In the genomic region with DNA sequence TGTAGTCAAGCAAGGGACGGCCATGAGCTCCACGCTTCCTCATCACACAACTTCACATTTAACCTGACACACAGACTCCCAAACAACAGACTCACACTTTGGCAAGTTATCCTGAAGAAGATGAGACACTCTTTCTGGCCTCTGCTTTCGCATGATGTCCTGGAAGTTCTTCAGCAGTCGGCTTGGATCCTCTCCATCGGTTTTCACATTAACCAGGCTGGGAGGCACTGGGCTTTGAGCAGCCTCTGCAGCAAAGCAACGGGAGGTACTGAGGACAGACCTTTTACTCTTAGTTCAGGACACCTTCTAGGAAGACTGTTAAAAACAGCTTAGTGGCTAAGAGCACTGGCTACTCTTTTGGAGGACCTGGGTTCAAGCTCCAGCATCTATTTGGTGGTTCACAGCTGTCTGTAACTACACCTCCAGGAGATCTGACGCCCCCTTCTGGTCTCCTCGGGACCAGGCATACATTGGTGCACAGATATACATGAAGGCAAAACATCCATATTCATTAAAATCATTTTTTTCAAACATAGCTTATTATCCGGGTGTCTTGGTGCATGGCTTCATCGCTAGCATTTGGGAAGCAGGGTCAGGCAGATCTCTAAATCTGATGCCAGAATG, we compare ENCODE assay signal across 19 mouse cellular contexts. TPM values are rescaled to one million over a fixed set of nuclear protein-coding genes. Genes with fewer than 3 reads are reported as not detected.
DNase-seq lines count a peak whose midpoint lies in the region; ATAC-seq and TF ChIP-seq lines count a peak whose summit lies in the region.
"Had no signal": no experiment of that assay in that cellular context is flagged by ENCODE, and none has a peak within 500 bp of the region (broad histone marks: within the 10 kb centered on the region; RNA-seq: fewer than 3 reads in every experiment).

No protein-coding gene starts in this region.

- intact Hi-C loops in gastrocnemius, adult 2 months (cut with DNase I) = no loop called here

- 50% methylated on average over 10 of the region's 10 CpGs for WGBS in liver, adult 2 months
- 85% methylated on average over 10 of the region's 10 CpGs for WGBS in liver, embryonic 11.5 days

- H3K79me2 ChIP-seq in liver, adult 2 months (ENCODE audit: control insufficient read depth, insufficient read depth, low read length) = peaks cover 2% of the 10 kb centered on the region

- no peak for TF ChIP-seq POLR2A in liver, adult 2 months (IDR thresholded peaks at IDR 0.05; ENCODE audit: extremely low read depth, insufficient read depth, low read length)
- TF ChIP-seq POLR2A in ES-Bruce4 (IDR thresholded peaks at IDR 0.05; ENCODE audit: insufficient read depth, low read length) = no peak

- no peak for TF ChIP-seq EP300 in ES-Bruce4 (IDR thresholded peaks at IDR 0.05; ENCODE audit: insufficient read depth, low read depth, low read length)

- H3K36me3 ChIP-seq in liver, adult 2 months (ENCODE audit: control insufficient read depth, insufficient read depth, low read length) = peaks cover 78% of the 10 kb centered on the region
- H3K36me3 ChIP-seq in liver, embryonic 11.5 days (ENCODE audit: control insufficient read depth, insufficient read depth, low read length) = peaks cover 40% of the 10 kb centered on the region
- 0 out of 2 replicates have a peak, but pooled peaks cover 2% of the 10 kb centered on the region for H3K36me3 ChIP-seq in ES-Bruce4 (ENCODE audit: control insufficient read depth, insufficient read depth, low read length, poor library complexity, severe bottlenecking)

- peaks cover 23% of the 10 kb centered on the region; the same call in 1 of the 2 replicates for H3K4me1 ChIP-seq in liver, adult 2 months (ENCODE audit: control insufficient read depth, insufficient read depth, low read length)
- peaks cover 6% of the 10 kb centered on the region for H3K4me1 ChIP-seq in liver, embryonic 11.5 days (replicated peaks; ENCODE audit: control insufficient read depth, insufficient read depth, low read length)
- no peaks in the 10 kb centered on the region for H3K4me1 ChIP-seq in ES-Bruce4 (ENCODE audit: control insufficient read depth, insufficient read depth, low read length)

- TF ChIP-seq CTCF in gastrocnemius, adult 2 months (IDR thresholded peaks at IDR 0.05) = 0 out of 2 replicates have a peak, but pooled peaks have one; percentile 1
- peak; percentile 11; the same call in 1 of the 2 replicates for TF ChIP-seq CTCF in liver, adult 2 months (IDR thresholded peaks at IDR 0.05; ENCODE audit: low read depth, low read length)
- peak; percentile 16 for TF ChIP-seq CTCF in ES-Bruce4 (IDR thresholded peaks at IDR 0.05; ENCODE audit: low read depth, low read length)

- H3K27me3 ChIP-seq in liver, adult 2 months (ENCODE audit: control insufficient read depth, insufficient read depth, low read length) = no peaks in the 10 kb centered on the region
- H3K27me3 ChIP-seq in liver, embryonic 11.5 days (replicated peaks; ENCODE audit: control insufficient read depth, insufficient read depth, low read length) = no peaks in the 10 kb centered on the region
- H3K27me3 ChIP-seq in ES-Bruce4 (ENCODE audit: control insufficient read depth, insufficient read depth, low read length, poor library complexity, severe bottlenecking) = no peaks in the 10 kb centered on the region
- H3K27me3 ChIP-seq: hindbrain, embryonic 15.5 days; limb, embryonic 12.5 days; lung, embryonic 15.5 days; megakaryocyte, embryonic 14.5 days; neural tube, embryonic 12.5 days had no signal

- DNase-seq in gastrocnemius, adult 2 months = no peak
- DNase-seq in gastrocnemius, adult 8-10 months (ENCODE audit: low spot score in 2 of 2) = no peak
- DNase-seq in liver, adult 2 months (ENCODE audit: extremely low read depth, low read depth, low spot score) = peak; percentile 82
- DNase-seq in liver, embryonic 11.5 days (ENCODE audit: low spot score) = no peak
- peak; percentile 77 to 85 for DNase-seq in kidney, postnatal 25 days
- no peak for DNase-seq in urinary bladder, postnatal 10 days (ENCODE audit: low spot score)
- no peak for DNase-seq in urinary bladder, adult 18-20 months (ENCODE audit: low spot score in 2 of 2)
- DNase-seq: adrenal gland, postnatal 25 days; cerebellum, postnatal 25 days; gastrocnemius, postnatal 14 days; heart, postnatal 10 days had no signal

- no peak overlapping the region for H3K4me2 ChIP-seq in liver, embryonic 11.5 days
- H3K4me2 ChIP-seq: hindbrain, embryonic 15.5 days; limb, embryonic 12.5 days; lung, embryonic 15.5 days; neural tube, embryonic 12.5 days had no signal

- ATAC-seq in liver, embryonic 11.5 days (replicated peaks; ENCODE audit: low FRiP score) = no peak
- ATAC-seq: forebrain, embryonic 16.5 days had no signal

- H3K4me3 ChIP-seq in gastrocnemius, adult 2 months = no peak overlapping the region
- H3K4me3 ChIP-seq in liver, adult 2 months (ENCODE audit: insufficient read depth, low read depth, low read length) = peak overlapping the region; percentile 48
- no peak overlapping the region for H3K4me3 ChIP-seq in liver, embryonic 11.5 days (ENCODE audit: low read depth, low read length)
- no peak overlapping the region for H3K4me3 ChIP-seq in ES-Bruce4 (ENCODE audit: low read depth, low read length)
- H3K4me3 ChIP-seq: embryonic facial prominence, embryonic 10.5 days; hindbrain, embryonic 15.5 days; limb, embryonic 12.5 days; lung, embryonic 15.5 days; megakaryocyte, embryonic 14.5 days; neural tube, embryonic 12.5 days had no signal

- H3K9ac ChIP-seq in liver, adult 2 months (ENCODE audit: low read depth, low read length) = peak overlapping the region; percentile 61
- no peak overlapping the region for H3K9ac ChIP-seq in liver, embryonic 11.5 days (ENCODE audit: low read depth, low read length)
- H3K9ac ChIP-seq in ES-Bruce4 (ENCODE audit: low read depth, poor library complexity, severe bottlenecking) = no peak overlapping the region
- H3K9ac ChIP-seq: hindbrain, embryonic 15.5 days; limb, embryonic 12.5 days; lung, embryonic 15.5 days; neural tube, embryonic 12.5 days had no signal

- no peaks in the 10 kb centered on the region for H3K9me3 ChIP-seq in liver, embryonic 11.5 days (ENCODE audit: control insufficient read depth, low read length)
- H3K9me3 ChIP-seq in ES-Bruce4 (replicated peaks; ENCODE audit: control insufficient read depth, insufficient read depth, low read length, poor library complexity, severe bottlenecking) = no peaks in the 10 kb centered on the region
- H3K9me3 ChIP-seq: embryonic facial prominence, embryonic 10.5 days; hindbrain, embryonic 15.5 days; limb, embryonic 12.5 days; lung, embryonic 15.5 days; megakaryocyte, embryonic 14.5 days; neural tube, embryonic 12.5 days had no signal

- H3K27ac ChIP-seq in gastrocnemius, adult 2 months = no peak overlapping the region
- H3K27ac ChIP-seq in liver, adult 2 months (replicated peaks; ENCODE audit: insufficient read depth, low read depth, low read length) = peak overlapping the region; percentile 18
- H3K27ac ChIP-seq in liver, embryonic 11.5 days (ENCODE audit: low read depth, low read length) = no peak overlapping the region
- no peak overlapping the region for H3K27ac ChIP-seq in ES-Bruce4 (ENCODE audit: insufficient read depth, low read length)
- H3K27ac ChIP-seq: hindbrain, embryonic 15.5 days; limb, embryonic 12.5 days; lung, embryonic 15.5 days; neural tube, embryonic 12.5 days had no signal

RNA-seq across cellular contexts. Expression of a gene that starts 6.8 kb away (rescaled TPM):
- total RNA-seq in gastrocnemius, adult 2 months (2021) = 100 to 1,000 TPM; 209 to 290 TPM
- total RNA-seq in gastrocnemius, adult 8-10 months (2022) = 100 to 1,000 TPM; 175 to 200 (median 179) TPM
- total RNA-seq in liver, adult 2 months (2014; rRNA removed) = 270 and 285 TPM in 2 replicates
- 530 and 649 TPM in 2 replicates for polyA plus RNA-seq in liver, adult 2 months (2012; rRNA removed)
- polyA plus RNA-seq in liver, embryonic 11.5 days (2014; fragmentation: Nextera tagmentation; extraction: Ambion mirVana) = 57.4 and 67.9 TPM in 2 replicates
- 39.8 and 41.9 TPM in 2 replicates for polyA plus RNA-seq in ES-Bruce4 (2011; ENCODE audit: insufficient read depth, insufficient read length, low read depth, missing spikeins)

RNA-seq across cellular contexts. Expression of a gene that starts 19.3 kb away (rescaled TPM):
- under 1 TPM; 0.17 to 0.23 TPM for total RNA-seq in gastrocnemius, adult 2 months (2021)
- under 1 TPM in 3 of 4 experiments, not detected in 1; 0.10 to 0.43 (median 0.19) TPM for total RNA-seq in gastrocnemius, adult 8-10 months (2022)
- total RNA-seq in liver, adult 2 months (2014; rRNA removed) = 0.18 and 0.27 TPM in 2 replicates
- polyA plus RNA-seq in liver, adult 2 months (2012; rRNA removed) = 0.37 and 0.61 TPM in 2 replicates
- polyA plus RNA-seq in liver, embryonic 11.5 days (2014; fragmentation: Nextera tagmentation; extraction: Ambion mirVana) = not detected in 2 replicates
- not detected in 2 replicates for polyA plus RNA-seq in ES-Bruce4 (2011; ENCODE audit: insufficient read depth, insufficient read length, low read depth, missing spikeins)
- polyA plus RNA-seq: embryonic facial prominence, embryonic 10.5 days; forebrain, embryonic 16.5 days; limb, embryonic 12.5 days; lung, embryonic 15.5 days; neural tube, embryonic 12.5 days had no signal

RNA-seq across cellular contexts. Expression of a gene that starts 38.7 kb away (rescaled TPM):
- total RNA-seq in gastrocnemius, adult 2 months (2021) = 100 to 1,000 TPM; 127 to 210 TPM
- 100 to 1,000 TPM; 129 to 168 (median 143) TPM for total RNA-seq in gastrocnemius, adult 8-10 months (2022)
- total RNA-seq in liver, adult 2 months (2014; rRNA removed) = 4.9 and 6.2 TPM in 2 replicates
- polyA plus RNA-seq in liver, adult 2 months (2012; rRNA removed) = 4.5 and 4.7 TPM in 2 replicates
- polyA plus RNA-seq in liver, embryonic 11.5 days (2014; fragmentation: Nextera tagmentation; extraction: Ambion mirVana) = 58.4 and 61.1 TPM in 2 replicates
- polyA plus RNA-seq in ES-Bruce4 (2011; ENCODE audit: insufficient read depth, insufficient read length, low read depth, missing spikeins) = 27.3 and 36.7 TPM in 2 replicates

RNA-seq across cellular contexts. Expression of a gene that starts 39.2 kb away (rescaled TPM):
- total RNA-seq in gastrocnemius, adult 2 months (2021) = 1 to 10 TPM; 1.4 to 2.1 TPM
- total RNA-seq in gastrocnemius, adult 8-10 months (2022) = 1 to 10 TPM in 3 of 4 experiments, under 1 TPM in 1; 0.99 to 1.7 (median 1.3) TPM
- total RNA-seq in liver, adult 2 months (2014; rRNA removed) = 1.8 and 3.2 TPM in 2 replicates
- 3.1 and 3.9 TPM in 2 replicates for polyA plus RNA-seq in liver, adult 2 months (2012; rRNA removed)
- polyA plus RNA-seq in liver, embryonic 11.5 days (2014; fragmentation: Nextera tagmentation; extraction: Ambion mirVana) = 36.6 and 39.0 TPM in 2 replicates
- 24.1 and 24.3 TPM in 2 replicates for polyA plus RNA-seq in ES-Bruce4 (2011; ENCODE audit: insufficient read depth, insufficient read length, low read depth, missing spikeins)

RNA-seq across cellular contexts. Expression of a gene that starts 42.1 kb away (rescaled TPM):
- total RNA-seq in gastrocnemius, adult 2 months (2021) = 1 to 10 TPM; 2.1 to 5.2 TPM
- 1 to 10 TPM; 2.3 to 4.5 (median 3.3) TPM for total RNA-seq in gastrocnemius, adult 8-10 months (2022)
- total RNA-seq in liver, adult 2 months (2014; rRNA removed) = 12.4 and 13.7 TPM in 2 replicates
- polyA plus RNA-seq in liver, adult 2 months (2012; rRNA removed) = 17.3 and 22.7 TPM in 2 replicates
- polyA plus RNA-seq in liver, embryonic 11.5 days (2014; fragmentation: Nextera tagmentation; extraction: Ambion mirVana) = 25.3 and 26.9 TPM in 2 replicates
- polyA plus RNA-seq in ES-Bruce4 (2011; ENCODE audit: insufficient read depth, insufficient read length, low read depth, missing spikeins) = 23.2 and 23.4 TPM in 2 replicates

Comparison
In these comparisons a context has a peak if more than half of its experiments do, and no peak if none do; other contexts are left out.
1. DNase-seq: peak in liver, adult 2 months (single experiment) and kidney, postnatal 25 days (2 of 2); none in gastrocnemius, adult 2 months (single experiment), gastrocnemius, adult 8-10 months (0 of 2), liver, embryonic 11.5 days (single experiment), urinary bladder, postnatal 10 days (single experiment) and urinary bladder, adult 18-20 months (0 of 2).
2. RNA of a gene that starts 38.7 kb away (total RNA-seq): 127 to 210 TPM in gastrocnemius, adult 2 months and 129 to 168 TPM in gastrocnemius, adult 8-10 months; 4.9 to 6.2 TPM in liver, adult 2 months; every median in the first group is over 10 times any median in the second.
3. Peak in every context shown above with its lines, with median percentiles within 50 percentile points of each other: CTCF ChIP-seq.